Mouse (Mus musculus) thymus, postnatal 14 days (tissue): ENCODE results near the gene Tymp.

Experiments
- DNase-seq: peaks from one replicate; pipeline ENCODE4 v3.0.0; 2021

Tymp gene

DNA sequence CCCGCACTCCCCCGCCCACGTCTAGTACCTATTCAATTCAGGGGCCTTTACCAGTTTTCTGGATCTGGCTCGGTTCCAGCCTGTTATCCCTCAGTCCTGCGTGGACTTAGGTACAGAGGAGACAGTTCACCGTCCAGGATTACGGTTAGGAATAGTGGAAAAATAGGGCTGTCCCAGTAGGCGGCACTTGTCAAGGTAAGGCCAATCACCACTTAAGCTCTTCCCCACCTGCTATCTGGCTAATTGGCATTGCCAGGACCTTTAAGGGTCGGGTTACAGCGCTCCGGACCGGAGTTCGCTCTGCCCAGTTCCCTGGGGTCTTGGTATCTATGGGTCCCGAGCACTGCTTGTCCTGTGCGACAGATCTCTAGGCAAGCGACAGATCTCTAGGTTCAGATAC lies at the start of gene Tymp:
Gene Tymp (minus strand): TSS at position 83 of the 400 bp plus-strand sequence.
- no peak for DNase-seq

DNA sequence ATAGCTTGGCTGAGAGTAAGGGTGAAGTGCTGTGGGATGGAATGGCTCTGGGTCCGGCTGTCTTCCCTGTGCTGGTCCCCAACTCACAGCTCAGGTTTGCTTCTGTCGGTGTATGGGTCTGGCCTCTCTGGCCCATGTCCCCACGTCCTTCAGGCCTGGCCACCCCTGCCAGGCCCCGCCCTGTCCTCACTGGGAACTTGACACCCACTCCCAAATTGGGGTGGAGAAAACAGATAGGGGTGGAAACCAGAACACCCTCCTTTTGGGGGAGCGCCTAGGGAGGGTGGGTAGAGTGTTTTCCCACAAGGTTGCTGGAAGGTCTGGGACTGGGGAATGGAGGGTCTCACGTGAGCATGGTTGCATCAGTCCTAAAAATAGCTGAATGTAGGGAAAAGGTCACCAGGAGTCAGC lies 48.9 kb upstream of the Tymp start, which contains the start of gene Cpt1b:
Gene Cpt1b (minus strand): TSS at position 153 of the 411 bp plus-strand sequence.
- no peak for DNase-seq

DNA sequence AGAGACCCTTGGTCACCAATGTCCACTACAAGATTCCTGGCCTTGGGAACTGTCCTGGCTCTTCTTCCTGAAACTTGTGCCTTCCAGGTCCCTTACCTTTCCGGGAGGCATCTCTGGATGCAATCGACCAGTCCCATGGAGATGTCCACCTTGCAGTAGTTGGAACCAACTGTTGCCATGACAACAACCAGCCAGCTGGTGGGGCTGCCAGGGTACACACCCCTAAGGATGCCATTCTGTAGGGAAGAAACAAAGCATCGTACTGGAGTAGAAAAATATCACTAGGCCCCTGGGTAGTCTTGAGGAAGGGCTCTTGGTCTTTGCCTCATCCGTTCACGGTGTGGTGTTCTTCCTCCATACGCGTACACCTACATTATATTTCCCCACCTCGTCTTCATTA lies 47.8 kb upstream of the Tymp start:
- no peak for DNase-seq

DNA sequence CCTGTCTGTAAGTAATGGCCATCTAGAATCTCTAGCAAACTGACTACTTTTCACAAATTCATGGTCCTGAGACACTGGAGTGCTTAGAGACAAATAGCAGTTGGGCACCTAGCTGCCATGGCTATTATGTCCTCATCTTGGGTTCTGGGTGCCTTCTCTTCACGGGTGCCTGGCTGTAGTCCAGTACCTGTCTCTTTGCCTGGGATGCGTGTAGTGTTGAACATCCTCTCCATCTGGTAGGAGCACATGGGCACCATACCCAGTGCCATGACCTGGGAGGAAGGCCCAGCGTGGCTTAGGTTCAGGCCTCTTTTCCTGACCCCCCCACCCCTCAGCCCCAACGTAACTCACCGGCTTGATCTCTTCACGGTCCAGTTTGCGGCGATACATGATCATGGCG lies 45.1 kb upstream of the Tymp start:
- no peak for DNase-seq

DNA sequence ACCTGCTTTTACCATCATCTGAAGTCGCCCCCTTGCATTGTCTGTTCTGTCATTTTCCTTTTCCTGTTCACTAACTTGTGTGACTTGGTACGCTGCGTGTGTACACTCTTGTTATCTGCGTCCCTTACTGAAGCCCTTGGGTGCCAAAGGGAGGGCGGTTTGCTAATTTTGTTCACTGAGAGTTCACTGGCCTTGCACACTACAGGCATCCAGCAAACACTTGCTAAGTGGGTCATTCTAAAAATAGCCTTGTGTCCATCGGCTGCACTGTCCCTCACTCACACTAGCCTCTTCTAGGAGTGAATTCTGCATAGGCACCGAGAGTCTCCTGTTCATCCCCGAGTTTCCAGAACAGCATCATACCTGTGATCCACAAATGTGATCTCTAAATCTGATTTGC lies 38.4 kb upstream of the Tymp start:
- no peak for DNase-seq

DNA sequence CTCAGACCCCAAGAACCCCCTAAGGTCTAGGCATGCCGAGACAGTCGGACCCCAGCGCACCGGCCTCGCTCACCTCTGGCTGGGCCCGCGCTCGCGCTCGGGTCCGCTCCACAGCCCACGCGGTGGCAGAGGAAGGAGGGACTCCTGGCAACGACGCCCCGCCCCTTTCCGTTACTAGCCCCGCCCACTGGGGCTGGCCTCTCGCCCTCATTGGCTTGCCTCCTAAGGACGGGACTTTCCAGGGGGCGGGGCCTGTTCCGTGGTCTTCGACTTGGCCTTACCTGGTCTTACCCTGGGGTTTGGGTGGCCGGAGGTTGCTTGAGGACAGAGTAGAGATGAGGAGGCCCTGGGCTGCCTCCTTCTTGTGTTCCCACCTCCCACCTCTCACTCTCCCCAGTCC lies 33.3 kb upstream of the Tymp start, which contains the start of gene Syce3:
Gene Syce3 (minus strand): TSS at position 386 of the 400 bp plus-strand sequence.
- DNase-seq: no peak

DNA sequence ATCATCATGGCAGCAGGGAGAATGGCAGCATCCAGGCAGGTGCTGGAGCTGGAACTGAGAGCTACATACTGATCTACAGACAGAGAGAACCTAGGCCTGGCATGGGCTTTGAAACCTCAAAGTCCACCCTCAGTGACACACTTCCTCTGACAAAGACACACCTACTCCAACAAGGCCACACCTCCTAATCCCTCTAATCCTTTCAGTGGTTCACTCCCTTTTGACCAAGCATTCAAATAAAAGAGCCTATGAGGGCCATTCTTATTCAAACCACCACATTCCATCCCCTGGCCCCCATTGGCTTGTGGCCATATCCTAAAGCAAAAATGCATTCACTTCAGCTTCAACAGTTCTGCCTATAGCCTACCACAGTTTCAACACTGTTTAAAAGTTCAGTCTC lies 29.9 kb upstream of the Tymp start:
- DNase-seq: no peak

DNA sequence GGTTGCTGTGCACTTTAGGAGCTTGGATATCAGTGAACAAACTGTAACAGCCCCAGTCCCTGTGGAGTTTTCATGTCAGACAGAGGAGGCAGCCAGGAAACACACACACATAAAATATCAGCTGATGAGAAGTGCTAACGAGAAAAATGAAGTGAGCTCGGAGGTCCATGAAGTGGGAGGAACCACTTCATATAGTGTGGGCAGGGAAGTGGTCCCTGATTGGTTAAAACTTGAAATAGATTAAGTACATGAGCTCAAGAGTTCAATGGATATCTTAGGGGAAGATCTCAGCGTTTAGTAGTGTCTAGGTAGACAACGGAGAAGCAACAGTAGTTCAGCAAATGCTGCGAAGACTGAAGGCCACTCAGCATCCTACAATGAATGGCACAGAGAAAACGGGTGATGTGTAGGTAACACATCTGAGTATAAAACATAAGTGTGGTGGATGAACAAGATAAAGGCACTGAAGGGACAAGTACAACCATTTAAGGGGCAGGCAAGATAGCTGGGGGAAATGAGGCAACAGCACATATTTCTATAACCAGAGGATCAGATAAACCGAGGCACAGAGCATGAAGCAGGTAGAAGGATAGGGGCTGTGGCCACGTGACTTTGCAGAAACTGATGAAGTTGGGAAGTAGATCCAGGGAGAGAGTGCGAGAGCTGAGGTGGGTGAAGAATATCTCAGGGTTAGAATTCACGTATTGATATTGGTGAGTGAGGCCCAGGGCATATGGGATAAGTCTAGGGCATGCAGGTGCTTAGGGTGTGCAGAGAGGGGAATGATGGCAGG lies 28.2 kb upstream of the Tymp start:
- DNase-seq: no peak

DNA sequence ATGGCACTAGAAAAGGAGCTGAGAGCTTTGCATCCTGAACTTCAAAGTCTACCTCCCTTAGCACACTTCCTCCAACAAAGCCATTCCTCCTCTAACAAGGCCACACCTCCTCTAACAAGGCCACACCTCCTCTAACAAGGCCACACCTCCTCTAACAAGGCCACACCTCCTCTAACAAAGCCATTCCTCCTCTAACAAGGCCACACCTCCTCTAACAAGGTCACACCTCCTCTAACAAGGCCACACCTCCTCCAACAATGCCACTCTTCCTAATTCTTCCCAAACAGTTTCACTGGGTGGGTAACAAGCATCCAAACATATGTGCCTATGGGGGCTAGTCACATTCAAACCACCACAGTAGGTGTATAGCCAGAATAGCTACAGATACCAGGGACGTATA lies 25.6 kb upstream of the Tymp start:
- DNase-seq: no peak

DNA sequence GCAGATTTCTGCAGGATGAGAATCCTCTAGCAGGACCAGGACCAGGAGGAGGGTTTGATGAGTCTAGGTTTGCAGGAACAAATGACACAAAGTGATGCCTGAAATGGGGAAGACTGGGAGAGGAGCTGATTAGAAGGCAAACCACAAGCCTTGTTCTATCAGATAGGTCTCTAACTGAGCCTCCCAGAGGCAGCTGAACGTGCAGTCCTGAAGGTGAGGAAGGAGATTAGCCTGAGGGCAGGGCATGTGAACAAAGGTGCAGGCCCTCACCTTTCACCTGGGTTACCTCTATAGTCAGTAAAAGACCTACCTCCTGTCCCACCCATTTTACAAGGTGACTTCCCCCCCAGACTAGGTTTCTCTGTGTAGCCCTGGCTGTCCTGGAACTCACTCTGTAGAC lies 22.9 kb upstream of the Tymp start:
- DNase-seq: no peak

DNA sequence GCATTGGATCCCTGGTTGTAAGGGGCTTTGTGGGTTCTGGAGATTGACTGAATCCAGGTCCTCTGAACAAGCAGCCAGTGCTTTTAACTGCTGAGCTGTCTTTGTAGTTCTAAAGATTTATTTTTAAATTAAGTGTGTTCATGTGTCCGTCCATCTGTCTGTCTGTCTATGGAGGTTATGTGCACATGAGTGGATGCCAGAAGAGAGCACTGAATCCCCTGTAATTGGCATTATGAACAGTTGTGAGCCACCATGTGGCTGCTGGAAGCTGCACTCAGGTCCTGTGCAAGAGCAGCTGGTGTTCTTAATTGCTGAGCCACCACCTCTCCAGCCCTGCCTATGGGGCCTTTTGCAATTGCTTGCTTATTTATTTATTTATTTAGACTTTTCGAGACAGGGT lies 21.3 kb upstream of the Tymp start:
- no peak for DNase-seq

DNA sequence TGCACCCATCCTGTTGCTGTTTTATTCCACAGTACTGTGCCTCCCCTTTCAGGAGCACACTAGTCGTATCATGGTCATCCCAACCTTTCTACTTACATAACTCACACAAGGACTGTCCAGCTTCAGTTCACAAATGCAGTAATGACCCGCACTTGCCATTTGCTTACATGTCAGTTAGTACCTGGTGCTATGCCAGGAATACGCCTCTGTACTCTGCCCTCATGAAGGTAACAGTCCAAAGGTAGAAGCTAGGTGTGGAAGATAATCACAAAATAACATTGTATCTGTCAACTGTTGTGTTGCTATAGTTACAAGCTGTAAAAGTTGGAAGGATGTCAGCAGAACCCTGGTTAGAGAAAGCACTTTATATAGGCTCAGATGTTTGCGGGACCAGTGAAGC lies 20.0 kb upstream of the Tymp start:
- no peak for DNase-seq

DNA sequence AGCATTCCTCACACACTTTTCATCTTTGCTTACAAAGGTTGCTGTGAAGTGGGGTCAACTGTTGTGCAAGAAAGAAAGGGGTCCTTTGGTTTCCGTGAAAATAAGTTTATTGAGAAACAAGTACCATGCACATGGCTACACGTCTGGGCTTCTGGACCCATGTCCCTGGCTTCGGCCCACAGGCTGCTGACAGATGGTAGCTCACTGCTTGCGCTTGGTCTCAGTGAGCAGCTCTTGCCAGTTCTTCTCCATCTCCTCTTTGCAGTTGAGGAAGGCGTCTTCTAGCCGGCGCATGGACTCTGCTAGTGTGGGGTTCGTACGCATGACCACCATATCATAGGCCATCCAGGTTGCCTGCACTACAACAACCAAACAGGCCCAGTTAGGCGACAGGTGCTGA lies 13.2 kb upstream of the Tymp start:
- DNase-seq: no peak

DNA sequence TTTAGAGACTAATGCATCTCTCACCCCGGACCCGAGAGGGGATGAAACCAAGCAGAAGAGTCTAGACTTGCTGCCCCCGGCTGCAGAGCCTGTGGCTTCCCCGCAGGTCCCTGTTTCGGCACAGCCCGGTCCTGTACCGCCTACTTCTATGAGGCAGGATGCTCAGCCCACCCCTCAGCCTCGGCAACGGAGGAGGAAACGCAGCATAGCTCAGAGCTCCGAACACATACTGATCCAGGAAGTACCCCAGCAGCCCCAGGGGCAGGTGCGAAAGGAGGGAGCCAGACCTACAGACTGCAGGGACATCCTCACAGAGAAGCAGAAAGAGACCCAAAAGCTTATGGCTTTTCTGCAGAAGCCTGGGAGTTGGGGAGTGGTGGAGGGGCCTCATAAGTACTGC lies 10.3 kb upstream of the Tymp start:
- peak; percentile 65 for DNase-seq

DNA sequence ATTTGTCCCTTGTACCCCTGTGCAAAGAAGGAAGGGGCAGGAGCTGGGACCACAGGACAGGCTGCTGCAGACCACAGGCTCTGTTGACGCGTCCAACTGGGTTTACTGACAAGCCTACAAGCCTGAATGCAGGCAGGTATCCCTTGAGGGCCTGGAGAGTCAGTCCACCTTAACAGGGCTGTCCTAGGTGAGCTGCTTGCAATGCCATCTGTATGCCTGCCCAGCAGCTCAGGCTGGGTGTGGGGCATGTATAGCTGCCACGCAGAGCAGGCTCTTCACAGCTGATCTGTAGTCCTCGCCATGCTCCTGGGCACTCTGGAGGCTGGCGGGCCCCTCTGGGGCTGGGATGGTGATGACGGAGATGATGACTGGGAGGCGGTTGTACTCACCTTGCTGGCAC lies 7.8 kb upstream of the Tymp start, which contains the start of gene Klhdc7b:
Gene Klhdc7b (plus strand): TSS at position 301 of the 400 bp plus-strand sequence.
- no peak for DNase-seq

DNA sequence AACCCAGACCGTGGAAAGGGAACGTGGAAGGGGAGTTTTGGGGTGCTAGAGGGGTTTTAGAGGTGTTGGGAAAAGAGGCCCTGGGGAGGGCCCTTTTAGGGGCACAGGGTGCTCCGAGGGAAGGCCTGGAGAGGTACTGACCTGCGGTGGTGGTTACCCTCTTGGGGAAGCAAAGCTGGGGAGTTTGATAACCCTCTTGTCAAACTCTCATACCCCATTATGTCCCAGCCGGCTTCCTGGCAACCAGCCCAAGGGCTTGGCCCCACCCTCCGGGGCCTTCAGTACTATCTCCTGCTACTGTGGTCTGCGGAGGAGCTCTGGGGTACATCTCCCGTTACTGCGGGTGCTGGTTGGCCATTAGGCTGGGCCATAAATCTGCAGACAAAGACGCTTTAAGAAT lies 2.6 kb upstream of the Tymp start:
- peak; percentile 56 for DNase-seq

DNA sequence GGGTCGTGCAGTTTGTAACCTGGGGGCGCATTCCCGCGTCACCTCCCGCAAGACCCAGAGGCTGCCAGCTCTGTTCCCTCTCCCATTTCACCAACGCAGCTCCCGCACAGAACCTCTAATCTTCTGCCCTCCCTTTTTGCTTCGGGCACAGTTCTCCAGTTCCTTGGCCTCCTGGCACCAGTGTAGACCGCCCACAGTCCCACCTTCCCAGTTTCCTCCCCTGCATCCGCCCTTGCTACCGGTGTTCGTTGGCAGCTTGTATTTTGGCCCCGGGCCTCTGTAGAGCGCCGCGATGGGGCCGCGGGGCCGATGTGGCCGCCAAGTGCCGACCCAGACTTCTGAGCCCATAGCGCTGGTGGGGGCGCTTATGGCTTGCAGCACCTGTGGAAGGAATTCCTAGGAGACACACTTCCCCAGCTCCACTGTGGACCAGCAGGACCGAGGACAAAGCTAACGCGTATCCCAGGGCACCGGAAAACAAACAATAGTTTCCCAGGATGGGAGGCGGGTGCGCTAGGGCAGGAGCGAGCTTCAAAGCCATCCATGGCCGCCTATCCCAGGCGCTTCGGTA lies 2.1 kb upstream of the Tymp start, which contains the start of gene Odf3b:
Gene Odf3b (minus strand): TSS at position 452 of the 571 bp plus-strand sequence.
- peak; percentile 60 for DNase-seq

DNA sequence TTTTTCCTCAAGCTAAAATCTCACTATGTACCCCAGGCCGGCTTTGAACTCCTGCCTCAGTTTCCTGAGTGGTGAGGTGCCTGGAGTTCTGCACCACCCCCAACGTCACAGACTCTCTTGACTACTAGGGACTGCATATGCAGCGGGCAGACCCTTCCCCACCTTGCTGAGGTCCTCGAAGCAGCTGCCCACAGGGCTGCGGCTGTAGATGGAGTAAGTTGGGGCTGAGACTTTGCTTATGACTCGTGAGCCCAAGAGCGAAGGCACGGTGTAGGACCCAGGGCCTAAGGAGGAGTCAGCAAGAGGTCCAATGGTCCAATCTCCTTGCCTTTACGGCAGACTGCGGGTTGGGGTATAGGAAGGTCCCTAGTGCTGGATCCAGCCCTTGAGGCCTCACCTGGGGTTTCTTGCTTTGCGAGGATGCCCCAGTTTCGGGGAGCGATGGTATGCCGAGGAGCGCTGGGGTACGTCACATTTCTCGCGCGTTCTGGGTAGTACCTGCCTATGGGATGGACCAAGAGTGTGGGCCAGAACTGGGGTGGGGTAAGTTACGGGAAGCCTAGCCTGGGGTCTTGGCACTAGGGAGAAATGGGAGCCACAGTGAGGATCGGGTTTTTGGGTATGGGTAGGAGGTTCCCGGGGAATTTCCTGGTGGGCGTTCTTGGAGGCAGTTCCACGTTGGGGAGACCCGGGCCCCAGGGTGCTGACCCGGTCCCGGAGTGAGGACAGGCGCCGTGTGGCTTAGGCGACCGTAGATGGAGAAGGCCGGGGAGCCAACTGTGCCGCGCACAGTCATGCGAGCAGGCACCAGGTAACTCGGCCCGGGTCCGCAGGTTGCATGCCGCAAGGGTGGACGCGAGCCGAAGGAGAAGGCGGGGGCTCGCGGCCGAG lies 1.3 kb upstream of the Tymp start:
- no peak for DNase-seq

DNA sequence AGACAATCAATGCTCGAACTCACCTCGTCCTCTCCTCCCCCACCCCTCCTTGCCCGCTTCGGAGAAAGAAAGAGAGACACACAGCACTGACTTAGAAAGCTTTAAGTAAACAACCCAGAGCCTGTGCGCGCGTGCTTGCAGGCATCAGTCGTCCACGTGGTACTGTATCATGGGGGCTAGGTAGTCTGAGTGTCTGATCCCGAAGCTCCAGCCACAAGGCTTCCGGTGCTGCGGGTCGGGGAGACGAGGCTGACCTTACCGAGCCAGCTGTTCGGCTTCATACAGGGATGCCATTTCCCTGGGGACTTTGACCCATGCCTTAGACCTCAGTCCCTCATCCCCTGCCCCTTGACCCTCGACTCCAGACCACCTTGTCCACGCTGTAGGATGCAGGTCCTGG lies 523 bp upstream of the Tymp start:
- no peak for DNase-seq

DNA sequence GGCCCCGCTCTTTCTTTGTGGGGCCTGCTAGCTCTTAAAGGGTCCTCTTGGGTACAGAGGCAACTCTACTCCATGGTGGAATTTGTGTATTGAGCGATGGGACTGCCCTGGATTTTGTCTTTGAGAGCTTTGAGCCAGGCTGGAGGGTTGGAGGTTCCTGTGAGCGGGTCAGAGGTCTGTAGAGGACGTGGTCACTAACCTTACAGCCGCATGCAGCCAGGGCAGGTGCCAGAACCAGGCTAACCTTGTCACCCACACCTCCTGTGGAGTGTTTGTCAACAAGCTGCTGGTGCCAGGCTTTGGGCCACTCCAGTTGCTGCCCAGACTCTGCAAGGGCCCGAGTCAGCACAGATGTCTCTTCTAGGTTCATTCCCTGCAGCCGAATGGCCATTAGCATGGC lies 799 bp downstream of the Tymp start:
- no peak for DNase-seq

DNA sequence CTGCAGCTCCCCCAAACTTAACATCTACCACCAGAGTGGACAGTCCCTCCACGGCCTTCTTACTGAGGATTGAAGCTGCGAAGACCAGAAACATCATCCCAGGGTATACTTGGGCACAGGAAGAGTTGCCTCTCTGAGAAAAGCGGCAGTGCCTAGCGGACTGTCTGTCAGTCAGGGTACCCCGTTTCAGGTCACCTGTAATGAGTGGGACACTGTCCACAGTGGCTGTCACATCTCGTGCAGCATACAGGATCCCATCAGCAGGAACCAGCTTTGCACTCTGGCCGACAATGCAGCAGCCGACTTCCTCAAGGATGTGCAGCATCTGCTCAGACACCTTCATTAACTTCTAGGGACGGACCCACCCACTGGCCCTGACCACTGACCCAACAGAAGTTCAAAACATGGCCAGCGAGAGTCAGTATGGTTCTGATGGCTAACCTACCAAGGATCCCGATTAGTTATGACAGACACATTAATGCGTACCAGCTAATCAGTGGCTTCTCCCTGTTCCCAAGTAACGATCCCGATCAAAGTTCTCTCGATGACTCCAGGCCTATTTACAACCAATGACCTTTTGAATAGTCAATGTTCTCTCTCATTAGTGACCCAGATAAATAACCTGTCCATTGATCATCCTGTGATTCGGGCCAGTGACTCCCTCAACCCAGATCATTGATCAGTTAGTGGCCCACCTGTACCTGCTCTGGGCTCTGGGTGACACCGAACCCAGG lies 1.9 kb downstream of the Tymp start:
- no peak for DNase-seq

DNA sequence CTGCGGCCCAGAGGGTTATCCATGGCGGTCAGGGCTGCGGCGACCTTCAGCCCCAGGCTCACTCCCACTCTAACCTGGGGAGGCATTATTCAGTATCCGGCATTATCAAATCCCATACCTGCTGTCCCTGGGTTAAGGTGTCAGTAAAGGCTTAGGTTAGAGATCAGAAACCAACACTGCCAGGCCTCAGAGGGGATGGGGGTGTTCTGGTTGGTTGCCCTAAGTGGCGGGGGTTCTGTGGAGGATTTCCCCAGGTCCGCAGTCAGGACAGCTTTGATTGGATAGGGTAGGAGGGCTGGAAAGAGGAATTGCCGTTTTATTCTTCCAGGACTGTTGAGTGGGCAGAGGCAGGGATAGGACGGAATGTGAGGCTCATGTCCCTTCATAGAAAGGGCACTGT lies 2.5 kb downstream of the Tymp start:
- no peak for DNase-seq

DNA sequence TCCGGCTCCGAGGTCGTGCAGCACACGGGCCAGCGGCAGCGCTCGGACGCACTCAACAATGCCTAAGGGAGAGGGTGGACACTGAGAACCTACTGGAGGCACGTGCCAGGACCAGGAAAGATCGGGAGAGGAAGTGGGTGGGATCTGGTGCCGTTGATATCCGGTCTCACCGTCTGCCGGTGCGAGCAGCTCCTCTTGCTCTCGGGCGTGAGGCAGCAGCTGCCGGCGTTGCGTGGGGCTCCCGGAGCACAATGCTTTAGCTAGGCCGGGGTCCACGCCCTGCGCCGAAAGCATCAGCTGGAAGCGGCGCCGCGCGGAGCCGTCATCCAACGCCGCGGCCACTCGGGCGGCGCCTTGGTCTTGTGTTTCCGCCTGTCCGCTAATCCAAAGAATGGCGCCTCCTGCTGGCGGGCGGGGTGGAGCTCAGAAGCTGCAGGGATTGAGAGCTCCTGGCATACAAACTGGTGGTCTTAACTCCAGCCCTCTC lies 3.0 kb downstream of the Tymp start, which contains the start of gene Sco2:
Gene Sco2 (minus strand): TSS at position 85 of the 487 bp plus-strand sequence.
- peak; percentile 93 for DNase-seq
